Mouse (Mus musculus) kidney, adult 2 months (tissue): ENCODE data around the gene Tox3. TPM values are rescaled to one million over a fixed set of nuclear protein-coding genes. Genes with fewer than 3 reads are reported as not detected.

Source experiments
- DNase-seq: peaks from one replicate; pipeline ENCODE4 v3.0.0; 2021
- H3K27ac ChIP-seq: fragments of 200-500 bp; 2 replicates; pipeline ENCODE4 v1.5.1; 2012; ENCODE audit warnings: low read depth, low read length, control low read depth, inconsistent platforms; ENCODE audit not compliant: insufficient read depth
- H3K27me3 ChIP-seq: fragments of 200-500 bp; replicated peaks from 2 replicates; pipeline ENCODE4 v1.6.1; 2012; ENCODE audit warnings: mild to moderate bottlenecking, moderate library complexity, low read length, inconsistent platforms; ENCODE audit not compliant: control insufficient read depth, insufficient read depth
- H3K36me3 ChIP-seq: fragments of 200-500 bp; 2 replicates; pipeline ENCODE4 v1.6.1; 2012; ENCODE audit warnings: mild to moderate bottlenecking, moderate library complexity, low read length, inconsistent platforms; ENCODE audit not compliant: control insufficient read depth, insufficient read depth
- H3K4me1 ChIP-seq: fragments of 200-500 bp; 2 replicates; pipeline ENCODE4 v1.6.1; 2011; ENCODE audit warnings: low read length; ENCODE audit not compliant: control insufficient read depth, insufficient read depth
- H3K4me3 ChIP-seq: fragments of 200-500 bp; 2 replicates; pipeline ENCODE4 v1.5.1; 2011; ENCODE audit warnings: mild to moderate bottlenecking, low read depth, low read length, control low read depth; ENCODE audit not compliant: insufficient read depth
- CTCF ChIP-seq: fragments of 200-500 bp; conservative IDR thresholded peaks from 2 replicates; pipeline ENCODE4 v1.5.1; 2011; ENCODE audit warnings: low read depth, mild to moderate bottlenecking, control low read depth, low read length, moderate library complexity, mixed read lengths; ENCODE audit not compliant: insufficient read depth, insufficient read length
- POLR2A ChIP-seq: fragments of 200-500 bp; IDR thresholded peaks from one replicate; pipeline ENCODE4 v1.6.1; 2011; ENCODE audit warnings: low read depth, low read length, control low read depth
- WGBS: fragments of 180-500 bp; shearing (Covaris S2); methylation state at CpG from one replicate; pipeline ENCODE4 v1.1.7; 2018; 5-methylcytosine and 5-hydroxymethylcytosine counted together
- polyA plus RNA-seq: library from polyadenylated mRNA; depleted of rRNA; stranded (reverse); fragments of >200 nt; gene quantifications from 2 replicates; pipeline ENCODE4 v1.2.3, GENCODE M21; 2012

Tox3 gene
- polyA plus RNA-seq, 1 experiment: 8.9 TPM

DNA sequence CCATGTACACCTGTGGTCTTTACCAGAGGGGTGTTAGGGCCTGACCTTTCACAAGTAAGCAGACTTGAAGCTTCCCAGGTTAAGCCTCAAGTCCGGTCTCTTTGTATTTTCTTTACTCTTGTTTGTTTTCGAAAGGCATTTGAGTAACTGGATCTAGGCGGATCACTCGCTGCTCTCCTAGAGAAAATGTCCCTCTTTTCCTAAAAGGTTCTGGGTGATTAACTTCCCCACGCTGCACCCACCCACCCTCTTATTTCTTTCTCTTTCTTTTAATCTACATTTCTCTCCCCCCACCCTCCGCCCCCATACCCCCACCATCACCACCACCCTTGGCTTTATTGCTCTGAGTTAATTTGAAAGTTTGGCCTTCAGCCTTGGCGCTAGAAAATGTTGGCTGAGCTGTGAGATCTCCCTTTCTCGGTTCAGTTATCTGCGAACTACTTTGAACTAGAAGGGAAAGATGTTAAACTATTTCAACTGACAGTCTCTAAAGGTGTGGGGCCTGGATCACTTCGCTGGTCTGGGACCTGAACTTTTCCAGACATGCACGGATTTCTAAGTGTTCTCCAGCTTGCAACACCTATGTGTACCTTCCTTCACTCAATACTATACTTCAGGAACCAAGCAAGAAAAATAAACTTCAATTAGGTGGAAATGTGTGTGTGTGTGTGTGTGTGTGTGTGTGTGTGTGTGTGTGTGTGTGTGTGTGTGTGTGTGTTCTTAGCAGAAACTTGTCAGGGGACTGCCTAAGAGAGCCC lies 962 bp upstream of the Tox3 start:
- no peak for TF ChIP-seq CTCF
- no peak for TF ChIP-seq POLR2A
- peak overlapping the region; percentile 57; the same call in 1 of the 2 replicates for H3K27ac ChIP-seq

DNA sequence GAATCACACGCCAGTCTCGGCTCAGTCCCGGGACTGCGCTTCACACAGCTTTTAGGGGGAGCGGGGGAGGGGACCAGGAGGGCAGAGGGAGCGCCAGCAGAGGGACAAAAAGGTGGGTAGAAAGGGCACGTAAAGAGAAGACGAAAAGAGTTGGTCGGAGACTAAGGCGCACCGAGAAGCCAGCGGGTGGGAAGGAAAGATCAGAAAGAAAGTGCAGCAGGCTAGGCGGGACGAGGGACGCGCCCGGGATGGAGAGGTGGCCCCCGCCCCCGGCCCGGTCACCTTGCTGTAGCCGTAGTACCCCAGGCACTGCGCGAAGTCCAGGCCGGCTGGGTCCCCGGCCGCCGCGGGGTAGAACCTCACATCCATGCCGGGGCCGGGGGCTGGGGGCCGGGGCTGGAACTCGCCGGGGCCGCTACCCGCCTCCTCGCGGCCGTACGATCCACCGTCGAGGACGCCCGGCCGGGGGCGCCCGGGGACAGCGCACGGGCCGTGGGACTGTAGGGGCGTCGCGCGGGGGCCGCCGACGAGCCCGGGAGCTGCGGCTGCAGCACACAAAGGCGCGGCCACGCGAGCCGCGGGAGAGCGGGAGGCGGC lies 464 bp downstream of the Tox3 start:
- Histone ChIP-seq H3K4me3 (peak overlapping the region; percentile 48), H3K27ac (peak overlapping the region; percentile 17; the same call in 1 of the 2 replicates), H3K36me3 (no peaks in the 10 kb centered on the region), H3K27me3 (no peaks in the 10 kb centered on the region; the same call in 1 of the 2 replicates), H3K4me1 (no peaks in the 10 kb centered on the region; the same call in 1 of the 2 replicates)
- TF ChIP-seq CTCF (no peak), POLR2A (no peak)
- 2% methylated on average over 66 of the region's 66 CpGs for WGBS
- DNase-seq: no peak

More for the DNA sequence above, 962 bp upstream of the Tox3 start:
- DNase-seq: peak; percentile 22
- no peaks in the 10 kb centered on the region; the same call in 1 of the 2 replicates for H3K27me3 ChIP-seq
- no peaks in the 10 kb centered on the region; the same call in 1 of the 2 replicates for H3K4me1 ChIP-seq
- no peak overlapping the region for H3K4me3 ChIP-seq
- 38% methylated on average over 11 of the region's 11 CpGs for WGBS
- no peaks in the 10 kb centered on the region for H3K36me3 ChIP-seq

DNA sequence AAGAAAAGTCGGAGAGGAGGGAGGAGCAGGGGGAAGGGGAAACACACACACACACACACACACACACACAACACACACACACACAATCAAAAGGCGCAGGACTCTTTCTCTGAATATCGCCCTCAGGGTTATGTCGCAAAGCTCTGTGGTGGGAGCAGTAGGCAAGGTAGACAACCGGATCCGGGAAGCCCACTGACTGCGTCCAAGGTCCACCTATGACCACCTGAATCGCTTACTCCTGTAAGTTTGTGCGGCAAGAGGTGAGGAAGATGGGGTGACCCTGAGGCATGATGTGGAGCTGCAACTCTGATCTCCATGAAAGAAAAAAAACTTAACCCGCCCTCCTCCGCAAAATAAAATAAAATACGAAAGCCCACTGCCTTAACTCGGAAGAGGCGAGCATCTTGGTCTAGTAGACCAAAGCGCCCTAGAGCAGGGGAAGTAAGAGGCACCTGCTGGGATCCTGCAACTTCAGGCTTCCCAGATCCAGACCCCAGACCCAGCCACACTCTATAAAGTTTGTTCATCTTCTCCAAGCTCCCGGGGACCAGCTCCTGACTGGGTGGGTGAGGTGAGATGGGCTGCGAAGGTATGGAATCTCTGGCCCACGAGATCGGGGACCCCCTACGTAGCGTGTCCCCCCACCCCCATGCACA lies 1.1 kb downstream of the Tox3 start:
- H3K4me1 ChIP-seq: no peaks in the 10 kb centered on the region; the same call in 1 of the 2 replicates
- H3K4me3 ChIP-seq: peak overlapping the region; percentile 48
- peak; percentile 3 for DNase-seq
- H3K27ac ChIP-seq: peak overlapping the region; percentile 11; the same call in 1 of the 2 replicates
- WGBS: 3% methylated on average over 21 of the region's 21 CpGs
- H3K27me3 ChIP-seq: no peaks in the 10 kb centered on the region; the same call in 1 of the 2 replicates
- TF ChIP-seq CTCF: no peak
- no peak for TF ChIP-seq POLR2A
- H3K36me3 ChIP-seq: no peaks in the 10 kb centered on the region

DNA sequence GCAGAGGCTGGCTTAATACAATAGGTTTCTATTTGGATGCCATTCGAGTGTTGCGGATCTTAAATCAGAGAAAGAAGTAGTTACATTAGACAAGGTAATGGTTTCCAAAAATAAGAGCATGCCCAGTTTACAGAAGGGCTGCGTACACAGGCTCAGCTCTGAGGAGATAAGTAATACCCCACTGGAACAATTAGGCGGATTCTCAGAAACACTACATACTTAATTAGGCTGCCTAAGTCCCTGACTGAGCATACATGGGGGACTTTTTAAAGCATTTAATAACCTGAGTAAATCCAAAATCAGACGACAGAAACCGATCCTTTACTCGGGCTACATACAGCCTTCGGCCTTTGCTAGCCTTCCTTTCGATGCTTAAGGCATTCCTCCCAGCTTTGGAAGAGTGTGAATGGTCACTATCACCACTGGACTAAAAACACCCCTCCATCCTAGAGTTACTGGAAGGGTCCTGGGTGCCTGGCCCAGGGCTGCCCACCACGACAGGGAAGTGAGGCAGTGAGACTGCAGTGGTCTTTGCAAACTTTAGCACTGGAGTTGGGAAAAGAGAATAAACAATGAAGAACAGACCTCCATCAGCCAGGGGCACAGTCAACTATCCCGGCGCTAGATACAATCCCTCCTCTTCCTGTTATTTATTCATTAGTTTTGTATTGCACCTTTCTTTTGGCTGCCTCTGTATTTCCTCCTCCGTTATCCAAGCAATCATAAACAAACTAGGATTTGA lies 1.8 kb downstream of the Tox3 start:
- H3K27ac ChIP-seq: peak overlapping the region; percentile 5; the same call in 1 of the 2 replicates
- H3K4me3 ChIP-seq: peak overlapping the region; percentile 48
- no peak for DNase-seq
- no peaks in the 10 kb centered on the region for H3K36me3 ChIP-seq
- no peaks in the 10 kb centered on the region; the same call in 1 of the 2 replicates for H3K4me1 ChIP-seq
- no peaks in the 10 kb centered on the region; the same call in 1 of the 2 replicates for H3K27me3 ChIP-seq
- no peak for TF ChIP-seq POLR2A
- no peak for TF ChIP-seq CTCF
- WGBS: 43% methylated on average over 13 of the region's 13 CpGs

DNA sequence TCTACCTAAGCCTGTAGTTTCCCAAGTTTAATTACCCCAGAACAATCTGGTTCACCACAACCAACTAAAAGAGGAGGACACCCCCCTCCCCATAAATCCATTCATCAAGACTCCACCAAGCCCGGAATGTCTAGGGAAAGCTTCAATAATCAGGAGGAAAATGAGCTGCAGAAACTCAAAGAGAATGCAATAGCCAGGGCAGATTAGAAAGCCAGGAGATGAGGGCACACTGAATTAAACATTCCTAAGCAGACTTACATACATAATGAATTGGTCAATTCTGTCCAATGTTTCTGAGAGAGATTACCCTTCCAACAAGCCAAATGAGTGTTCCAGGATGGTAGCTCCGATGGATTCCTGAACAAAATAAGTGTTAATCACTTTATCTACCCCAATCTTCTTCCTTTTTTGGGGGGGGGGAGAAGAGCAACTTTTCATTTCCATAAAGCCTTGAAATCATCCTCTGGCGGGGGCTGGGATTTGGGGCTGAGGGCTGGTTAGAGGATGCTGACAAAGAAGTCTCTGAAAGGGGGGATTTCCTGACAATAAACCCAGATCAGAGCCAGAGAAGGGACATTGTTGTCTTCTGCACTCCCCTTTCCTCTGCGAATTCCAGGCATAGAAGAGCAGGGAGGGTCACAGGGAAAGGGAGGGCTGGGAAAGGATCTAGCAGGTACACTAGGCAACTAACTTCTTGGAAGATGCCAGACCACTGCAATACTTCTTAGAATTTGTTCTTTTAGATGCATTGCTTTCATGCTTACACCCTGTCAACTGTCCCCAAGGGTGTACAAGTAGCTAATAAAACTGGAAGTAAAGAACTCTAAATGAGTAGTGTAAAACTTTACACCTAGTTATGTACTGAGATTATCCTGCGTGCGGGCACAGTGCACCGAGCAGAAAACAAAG lies 17.5 kb downstream of the Tox3 start:
- TF ChIP-seq CTCF: no peak
- TF ChIP-seq POLR2A: no peak
- H3K27me3 ChIP-seq: no peaks in the 10 kb centered on the region
- WGBS: 74% methylated on average over 7 of the region's 7 CpGs
- no peaks in the 10 kb centered on the region for H3K4me1 ChIP-seq
- DNase-seq: no peak
- no peaks in the 10 kb centered on the region for H3K36me3 ChIP-seq
- no peak overlapping the region for H3K27ac ChIP-seq
- H3K4me3 ChIP-seq: no peak overlapping the region

DNA sequence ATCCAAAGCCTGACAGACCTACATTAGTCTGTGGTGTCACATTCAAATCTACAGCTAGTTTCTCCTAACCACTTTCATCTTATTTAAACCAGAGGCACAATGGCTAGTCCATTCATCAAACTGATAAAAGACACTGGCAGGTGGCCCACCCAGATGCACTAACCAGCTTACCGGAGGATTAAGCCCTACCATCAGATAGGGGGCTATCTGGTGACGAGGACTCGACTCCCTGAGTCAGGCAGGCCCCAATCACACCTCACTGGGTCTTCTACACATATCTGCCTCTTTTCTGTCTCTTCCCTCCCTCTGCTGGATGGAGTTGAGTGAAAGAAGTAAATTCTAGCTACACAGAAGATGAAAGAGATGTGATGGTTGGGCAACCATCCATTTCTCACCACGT lies 24.3 kb downstream of the Tox3 start:
- no peak overlapping the region for H3K4me3 ChIP-seq
- no peaks in the 10 kb centered on the region for H3K27me3 ChIP-seq
- TF ChIP-seq CTCF (no peak), POLR2A (no peak)
- H3K27ac ChIP-seq: no peak overlapping the region
- no peaks in the 10 kb centered on the region for H3K36me3 ChIP-seq
- 38% methylated on average over 4 of the region's 4 CpGs for WGBS
- no peak for DNase-seq
- H3K4me1 ChIP-seq: no peaks in the 10 kb centered on the region
